Mouse (Mus musculus) stomach, postnatal 0 days (tissue): ENCODE data around the gene Tollip.

ENCODE experiments used
- CTCF ChIP-seq: IDR thresholded peaks from 2 replicates; pipeline ENCODE4 v1.5.1; 2016; ENCODE audit warnings: antibody characterized with exemption, low read depth, mild to moderate bottlenecking, moderate library complexity
- EP300 ChIP-seq: optimal IDR thresholded peaks from 2 replicates; pipeline ENCODE3; 2016; ENCODE audit warnings: antibody characterized with exemption

- TF ChIP-seq CTCF (no peak), EP300 (no peak)
These were observed 39.9 kb upstream of the Tollip start for GRCm38 (mm10) chr7:141958211-141958610.
